Mouse (Mus musculus): ENCODE results near the gene Gars. TPM values are rescaled to one million over a fixed set of nuclear protein-coding genes. Genes with fewer than 3 reads are reported as not detected.

Gars gene
- polyA plus RNA-seq, 1 experiment, result 459 TPM

GRCm38 (mm10) chr6:55003559-55003958, 34.2 kb upstream of the Gars start:
- no peak overlapping the region for H3K4me2 ChIP-seq (ENCODE audit: low read depth)
- no peaks in the 10 kb centered on the region for H3K27me3 ChIP-seq (ENCODE audit: control insufficient read depth, insufficient read depth, insufficient read length)
- no peaks in the 10 kb centered on the region for H3K36me3 ChIP-seq (ENCODE audit: control insufficient read depth, insufficient read depth)
- no peaks in the 10 kb centered on the region for H3K79me2 ChIP-seq (ENCODE audit: control insufficient read depth, insufficient read depth)
- H3K4me3 ChIP-seq, result no peak overlapping the region
- H3ac ChIP-seq (ENCODE audit: control insufficient read depth, insufficient read length), result no peak overlapping the region
- TF ChIP-seq POLR2A (IDR thresholded peaks at IDR 0.05; ENCODE audit: insufficient read length, low read depth) (no peak), USF1 (IDR thresholded peaks at IDR 0.05; ENCODE audit: low read depth) (no peak), MYOG (IDR thresholded peaks at IDR 0.05; ENCODE audit: control insufficient read depth in 1 of 3, insufficient read depth in 1 of 3, insufficient read length in 2 of 3, low read depth in 2 of 3) (no peak), POLR2AphosphoS2 (IDR thresholded peaks at IDR 0.05; ENCODE audit: insufficient read length, low read depth) (no peak), MYOD1 (IDR thresholded peaks at IDR 0.05; ENCODE audit: control insufficient read depth in 1 of 3, insufficient read length in 2 of 3, low read depth in 2 of 3) (no peak), CEBPB (IDR thresholded peaks at IDR 0.05; ENCODE audit: insufficient read depth, poor library complexity, severe bottlenecking) (no peak), MAX (IDR thresholded peaks at IDR 0.05; ENCODE audit: low read depth) (no peak), SRF (IDR thresholded peaks at IDR 0.05; ENCODE audit: control insufficient read depth, insufficient read length, low read depth) (no peak)

- Histone ChIP-seq H3K79me2 (ENCODE audit: control insufficient read depth, insufficient read depth) (no peaks in the 10 kb centered on the region), H3K4me3 (no peak overlapping the region), H3ac (ENCODE audit: control insufficient read depth, insufficient read length) (no peak overlapping the region), H3K36me3 (ENCODE audit: control insufficient read depth, insufficient read depth) (no peaks in the 10 kb centered on the region), H3K4me2 (ENCODE audit: low read depth) (no peak overlapping the region), H3K27me3 (ENCODE audit: control insufficient read depth, insufficient read depth, insufficient read length) (no peaks in the 10 kb centered on the region)
- no peak for TF ChIP-seq TCF12 (IDR thresholded peaks at IDR 0.05; ENCODE audit: insufficient read depth, poor library complexity, severe bottlenecking)
- no peak for TF ChIP-seq E2F4 (IDR thresholded peaks at IDR 0.05; ENCODE audit: insufficient read depth)
- TF ChIP-seq POLR2AphosphoS2 (IDR thresholded peaks at IDR 0.05; ENCODE audit: insufficient read length, low read depth), result no peak
- TF ChIP-seq SRF (IDR thresholded peaks at IDR 0.05; ENCODE audit: control insufficient read depth, insufficient read length, low read depth), result no peak
- no peak for TF ChIP-seq POLR2A (IDR thresholded peaks at IDR 0.05; ENCODE audit: insufficient read length, low read depth)
- no peak for TF ChIP-seq MAX (IDR thresholded peaks at IDR 0.05; ENCODE audit: low read depth)
- TF ChIP-seq USF1 (IDR thresholded peaks at IDR 0.05; ENCODE audit: low read depth), result no peak
These were observed 29.4 kb upstream of the Gars start for GRCm38 (mm10) chr6:55008401-55008800.

GRCm38 (mm10) chr6:55009391-55010230, 28.2 kb upstream of the Gars start:
- Histone ChIP-seq H3K36me3 (ENCODE audit: control insufficient read depth, insufficient read depth) (no peaks in the 10 kb centered on the region), H3K79me2 (ENCODE audit: control insufficient read depth, insufficient read depth) (no peaks in the 10 kb centered on the region), H3K4me2 (ENCODE audit: low read depth) (no peak overlapping the region), H3K4me3 (no peak overlapping the region), H3ac (ENCODE audit: control insufficient read depth, insufficient read length) (no peak overlapping the region), H3K27me3 (ENCODE audit: control insufficient read depth, insufficient read depth, insufficient read length) (no peaks in the 10 kb centered on the region)
- TF ChIP-seq POLR2A (IDR thresholded peaks at IDR 0.05; ENCODE audit: insufficient read length, low read depth) (no peak), POLR2AphosphoS2 (IDR thresholded peaks at IDR 0.05; ENCODE audit: insufficient read length, low read depth) (no peak), CEBPB (IDR thresholded peaks at IDR 0.05; ENCODE audit: insufficient read depth, poor library complexity, severe bottlenecking) (no peak), E2F4 (IDR thresholded peaks at IDR 0.05; ENCODE audit: insufficient read depth) (no peak), TCF12 (IDR thresholded peaks at IDR 0.05; ENCODE audit: insufficient read depth, poor library complexity, severe bottlenecking) (no peak), TCF3 (IDR thresholded peaks at IDR 0.05; ENCODE audit: insufficient read length, low read depth) (no peak), REST (IDR thresholded peaks at IDR 0.05; ENCODE audit: insufficient read depth, insufficient read length) (no peak), MYOG (IDR thresholded peaks at IDR 0.05; ENCODE audit: control insufficient read depth in 1 of 3, insufficient read depth in 1 of 3, insufficient read length in 2 of 3, low read depth in 2 of 3) (no peak), USF1 (IDR thresholded peaks at IDR 0.05; ENCODE audit: low read depth) (no peak), MAX (IDR thresholded peaks at IDR 0.05; ENCODE audit: low read depth) (no peak), SRF (IDR thresholded peaks at IDR 0.05; ENCODE audit: control insufficient read depth, insufficient read length, low read depth) (no peak), MYOD1 (IDR thresholded peaks at IDR 0.05; ENCODE audit: control insufficient read depth in 1 of 3, insufficient read length in 2 of 3, low read depth in 2 of 3) (no peak)

- TF ChIP-seq MYOD1 (IDR thresholded peaks at IDR 0.05; ENCODE audit: control insufficient read depth in 1 of 3, insufficient read length in 2 of 3, low read depth in 2 of 3), result no peak
- no peak for TF ChIP-seq POLR2AphosphoS2 (IDR thresholded peaks at IDR 0.05; ENCODE audit: insufficient read length, low read depth)
- no peak for TF ChIP-seq USF1 (IDR thresholded peaks at IDR 0.05; ENCODE audit: low read depth)
- no peak for TF ChIP-seq TCF3 (IDR thresholded peaks at IDR 0.05; ENCODE audit: insufficient read length, low read depth)
- no peak for TF ChIP-seq SRF (IDR thresholded peaks at IDR 0.05; ENCODE audit: control insufficient read depth, insufficient read length, low read depth)
- no peak for TF ChIP-seq MAX (IDR thresholded peaks at IDR 0.05; ENCODE audit: low read depth)
- no peak for TF ChIP-seq REST (IDR thresholded peaks at IDR 0.05; ENCODE audit: insufficient read depth, insufficient read length)
- TF ChIP-seq CEBPB (IDR thresholded peaks at IDR 0.05; ENCODE audit: insufficient read depth, poor library complexity, severe bottlenecking), result no peak
- TF ChIP-seq MYOG (IDR thresholded peaks at IDR 0.05; ENCODE audit: control insufficient read depth in 1 of 3, insufficient read depth in 1 of 3, insufficient read length in 2 of 3, low read depth in 2 of 3), result no peak
- TF ChIP-seq E2F4 (IDR thresholded peaks at IDR 0.05; ENCODE audit: insufficient read depth), result no peak
- TF ChIP-seq POLR2A (IDR thresholded peaks at IDR 0.05; ENCODE audit: insufficient read length, low read depth), result no peak
- TF ChIP-seq TCF12 (IDR thresholded peaks at IDR 0.05; ENCODE audit: insufficient read depth, poor library complexity, severe bottlenecking), result no peak
- Histone ChIP-seq H3K27me3 (ENCODE audit: control insufficient read depth, insufficient read depth, insufficient read length) (no peaks in the 10 kb centered on the region), H3ac (ENCODE audit: control insufficient read depth, insufficient read length) (no peak overlapping the region), H3K4me2 (ENCODE audit: low read depth) (no peak overlapping the region), H3K4me3 (no peak overlapping the region), H3K79me2 (ENCODE audit: control insufficient read depth, insufficient read depth) (no peaks in the 10 kb centered on the region), H3K36me3 (ENCODE audit: control insufficient read depth, insufficient read depth) (no peaks in the 10 kb centered on the region)
These were observed 27.3 kb upstream of the Gars start for GRCm38 (mm10) chr6:55010330-55011091.
